Mouse (Mus musculus) kidney, adult 9 months (tissue): ENCODE results near the gene Rc3h2.

Experiments used
- DNase-seq: peaks from one replicate; pipeline ENCODE4 v3.0.0; 2022

Rc3h2 gene

GRCm38 (mm10) chr2:37422306-37423304 is at the start of gene Rc3h2:
Rc3h2 (minus strand) TSS chr2:37422903.
- peak; percentile 97 for DNase-seq

DNA sequence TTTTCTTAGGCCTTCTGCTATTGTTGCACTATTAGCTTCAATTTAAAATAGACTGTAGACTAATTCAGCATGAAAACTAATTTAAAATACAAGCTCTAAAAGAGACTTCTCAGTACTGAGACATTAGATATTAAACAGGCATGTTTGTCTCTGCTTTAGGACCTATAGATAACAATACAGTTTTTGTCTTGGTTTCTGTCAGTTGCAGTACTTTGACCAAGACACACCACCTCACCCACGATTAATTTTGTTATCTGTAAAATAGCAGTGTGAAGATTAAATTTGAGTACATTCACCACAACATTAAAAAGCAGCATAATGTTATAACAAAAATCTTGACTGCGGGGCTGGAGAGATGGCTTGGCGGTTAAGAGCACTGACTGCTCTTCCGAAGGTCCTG is 43.6 kb upstream of the Rc3h2 start:
- DNase-seq: no peak

DNA sequence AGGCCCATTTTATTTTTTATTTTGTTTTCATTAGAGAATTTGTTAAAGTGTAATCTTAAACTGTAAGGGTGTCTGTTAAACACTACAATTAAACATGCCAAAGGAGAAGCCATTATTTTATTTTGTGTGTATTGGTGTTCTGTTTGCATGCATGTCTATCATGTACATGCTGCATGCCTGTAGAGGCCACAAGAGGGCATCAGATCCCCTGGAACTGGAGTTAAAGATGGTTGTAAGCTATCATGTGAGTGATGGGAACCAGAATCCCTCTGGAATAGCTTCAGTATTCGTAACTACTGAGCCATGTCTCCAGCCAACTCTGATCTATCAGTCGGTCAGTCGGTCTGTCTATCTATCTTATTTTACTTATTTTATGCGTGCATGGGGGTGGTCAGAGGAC is 38.0 kb upstream of the Rc3h2 start:
- DNase-seq: no peak

DNA sequence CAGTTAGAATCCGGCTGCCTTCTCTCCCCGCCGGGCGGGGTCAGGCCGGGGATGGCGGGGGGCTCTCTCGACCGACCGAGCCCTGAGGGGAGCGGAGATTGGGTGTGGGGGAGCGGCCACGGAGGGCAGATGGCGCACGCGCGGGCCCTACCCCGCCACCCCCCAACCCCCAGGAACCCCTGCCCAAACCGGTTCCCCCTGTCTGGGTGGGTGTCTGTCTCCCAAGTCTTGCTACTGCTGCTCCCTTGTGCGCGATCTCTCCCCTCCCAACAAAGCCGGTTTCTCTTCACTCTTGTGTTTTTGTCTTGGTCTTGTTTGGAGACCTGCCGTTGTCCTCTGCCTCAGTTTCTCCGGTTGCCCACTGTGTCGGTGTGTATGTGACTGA is 29.7 kb upstream of the Rc3h2 start:
- peak; percentile 26 for DNase-seq

- peak; percentile 93 for DNase-seq
Observed at GRCm38 (mm10) chr2:37451667-37452375, 29.1 kb upstream of the Rc3h2 start.

DNA sequence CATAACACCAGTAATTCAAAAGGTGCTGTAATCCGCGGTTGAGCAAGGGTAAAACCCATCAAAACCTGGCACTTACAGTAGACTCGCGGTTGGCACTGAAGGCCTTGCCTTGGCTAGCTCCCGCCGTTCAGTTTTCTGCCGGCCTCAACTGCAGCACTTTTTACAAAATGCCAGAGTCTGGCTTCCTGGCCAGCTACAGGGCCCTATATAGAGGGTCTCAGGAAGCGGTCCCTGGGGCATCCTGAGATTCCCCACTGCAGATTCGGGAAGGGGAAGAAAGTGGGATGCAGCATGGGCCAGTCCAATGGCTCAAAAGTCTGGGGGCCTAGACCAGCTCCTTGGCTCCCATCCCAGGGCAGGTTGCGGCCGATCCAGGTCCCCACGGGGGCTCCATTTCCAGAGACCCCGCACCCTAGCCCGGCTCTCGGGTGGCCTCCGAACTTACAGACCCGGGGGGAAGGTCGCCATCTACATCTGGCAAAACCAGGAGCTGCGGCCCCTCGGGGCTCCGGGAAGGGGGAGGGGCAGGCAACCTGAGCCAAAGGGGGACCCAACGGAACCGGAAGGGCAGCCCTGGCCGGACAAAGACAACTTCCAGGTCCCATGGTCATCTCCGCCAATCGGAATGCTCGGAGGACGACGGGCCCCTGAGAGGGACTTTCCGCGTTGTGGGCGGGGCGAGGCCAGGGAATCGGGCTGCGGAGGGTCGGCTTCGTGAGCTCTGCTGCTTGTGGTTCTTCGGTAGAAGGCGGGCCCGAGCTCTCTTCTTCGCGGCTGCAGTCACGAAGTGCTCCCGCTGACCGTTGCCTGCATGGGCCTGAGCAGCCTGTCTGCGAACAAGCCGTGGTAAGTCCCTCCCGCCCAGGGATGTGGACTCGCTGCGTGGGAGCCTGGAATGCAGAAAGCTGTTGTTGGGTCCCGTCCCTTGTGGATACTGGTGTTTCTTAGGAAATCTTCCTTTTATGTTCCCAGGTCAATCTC is 20.2 kb upstream of the Rc3h2 start, which contains the start of the genes Zbtb26, Zbtb6 and Rabgap1:
Zbtb26 (minus strand) TSS at position 525 of the 981 bp plus-strand sequence.
Zbtb6 (minus strand) TSS at position 561 of the 981 bp plus-strand sequence.
Rabgap1 (plus strand) TSS at position 669 of the 981 bp plus-strand sequence.
- peak; percentile 97 for DNase-seq

GRCm38 (mm10) chr2:37431609-37432008 is 8.9 kb upstream of the Rc3h2 start:
- DNase-seq: no peak

GRCm38 (mm10) chr2:37430593-37431464 is 8.1 kb upstream of the Rc3h2 start:
- DNase-seq: peak; percentile 91

DNA sequence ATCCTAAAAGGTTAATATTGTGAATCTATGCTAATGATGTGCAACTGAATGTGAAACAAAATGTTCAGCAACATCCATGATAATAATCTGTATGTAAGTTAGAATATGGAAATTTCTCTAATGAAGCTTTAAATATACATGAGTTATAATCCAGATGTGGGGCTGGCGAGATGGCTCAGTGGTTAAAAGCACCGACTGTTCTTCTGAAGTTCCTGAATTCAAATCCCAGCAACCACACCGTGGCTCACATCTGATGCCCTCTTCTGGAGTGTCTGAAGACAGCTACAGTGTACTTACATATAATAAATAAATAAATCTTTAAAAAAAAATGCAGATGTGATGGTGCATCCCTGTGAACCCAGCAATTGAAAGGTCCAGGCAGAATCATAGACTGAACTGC is 968 bp upstream of the Rc3h2 start:
- DNase-seq: no peak

GRCm38 (mm10) chr2:37421903-37422302 is 800 bp downstream of the Rc3h2 start:
- DNase-seq: no peak

DNA sequence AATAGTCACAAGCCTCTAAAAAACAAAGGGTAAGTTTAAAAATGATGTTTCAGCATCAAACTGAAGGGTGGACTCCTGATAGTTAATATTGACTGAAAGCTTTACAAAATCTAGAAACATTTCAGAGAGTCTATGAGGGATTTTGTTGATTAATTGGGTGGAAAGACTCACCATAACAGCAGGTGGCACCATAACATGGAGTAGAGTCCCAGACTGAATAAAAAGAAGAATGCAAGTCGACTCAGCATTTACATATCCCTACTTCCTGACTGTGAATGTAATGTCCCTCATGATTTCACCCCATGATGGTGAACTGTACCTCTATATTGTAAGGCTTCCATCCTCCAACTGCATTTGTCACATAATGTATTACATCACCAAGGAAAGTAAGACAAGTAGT is 27.2 kb downstream of the Rc3h2 start:
- peak; percentile 8 for DNase-seq

GRCm38 (mm10) chr2:37382921-37383320 is 39.8 kb downstream of the Rc3h2 start:
- DNase-seq: no peak

DNA sequence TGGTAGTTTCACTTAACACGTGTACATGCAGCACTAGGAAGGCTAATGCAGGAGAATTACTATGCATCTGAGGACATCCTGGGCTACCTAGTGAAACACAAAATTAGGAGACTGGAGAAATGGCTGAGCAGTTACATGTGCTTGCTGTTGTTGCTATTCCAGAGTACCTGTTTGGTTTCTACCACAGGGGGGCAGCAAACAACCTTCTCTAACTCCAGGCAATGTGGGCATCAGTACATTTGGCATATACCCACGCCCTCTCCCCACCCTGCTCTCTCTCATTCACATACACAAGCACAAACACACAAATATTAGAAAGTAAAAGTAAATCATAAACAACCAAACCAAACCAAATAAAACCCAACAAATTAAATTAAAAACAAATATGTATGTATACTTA is 42.5 kb downstream of the Rc3h2 start:
- peak; percentile 72 for DNase-seq

DNA sequence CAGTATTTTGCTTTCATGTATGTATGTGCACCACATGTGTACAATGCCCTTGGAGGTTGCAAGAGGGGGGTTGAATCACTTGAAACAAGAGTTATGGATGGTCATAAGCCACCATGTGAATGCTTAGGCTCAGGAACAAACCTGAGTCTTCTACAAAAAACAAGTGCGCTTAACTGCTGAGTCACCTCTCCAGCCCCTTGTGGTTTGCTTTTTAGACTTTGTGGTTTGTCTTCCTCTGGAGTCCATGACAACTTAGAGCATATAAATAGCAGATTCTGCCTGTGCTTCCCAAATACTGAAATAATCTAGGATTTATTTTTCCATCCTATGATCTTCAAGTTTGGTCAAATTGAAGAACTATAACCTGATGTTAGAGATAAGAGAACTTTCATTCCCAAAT is 46.7 kb downstream of the Rc3h2 start:
- DNase-seq: no peak

DNA sequence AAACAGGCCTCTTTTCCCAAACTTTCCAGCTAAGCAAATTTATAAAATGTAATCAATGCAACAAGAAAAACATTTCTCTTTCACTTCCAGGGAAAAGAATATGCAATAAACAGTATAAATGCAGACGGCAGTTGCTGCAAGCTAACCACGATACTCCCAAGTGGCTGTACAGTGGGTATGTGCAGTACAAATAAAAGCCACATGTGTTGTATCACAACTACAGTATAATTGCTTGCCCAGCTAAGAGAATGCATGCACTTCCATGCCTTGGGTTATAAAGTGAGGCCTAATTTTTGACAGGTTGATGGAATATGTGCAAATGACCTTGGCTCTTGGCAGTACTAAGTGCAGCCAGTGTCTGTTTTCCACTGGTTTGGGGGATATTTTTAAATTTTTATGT is 52.1 kb downstream of the Rc3h2 start:
- DNase-seq: no peak

GRCm38 (mm10) chr2:37359908-37360307 is 62.8 kb downstream of the Rc3h2 start:
- no peak for DNase-seq

DNA sequence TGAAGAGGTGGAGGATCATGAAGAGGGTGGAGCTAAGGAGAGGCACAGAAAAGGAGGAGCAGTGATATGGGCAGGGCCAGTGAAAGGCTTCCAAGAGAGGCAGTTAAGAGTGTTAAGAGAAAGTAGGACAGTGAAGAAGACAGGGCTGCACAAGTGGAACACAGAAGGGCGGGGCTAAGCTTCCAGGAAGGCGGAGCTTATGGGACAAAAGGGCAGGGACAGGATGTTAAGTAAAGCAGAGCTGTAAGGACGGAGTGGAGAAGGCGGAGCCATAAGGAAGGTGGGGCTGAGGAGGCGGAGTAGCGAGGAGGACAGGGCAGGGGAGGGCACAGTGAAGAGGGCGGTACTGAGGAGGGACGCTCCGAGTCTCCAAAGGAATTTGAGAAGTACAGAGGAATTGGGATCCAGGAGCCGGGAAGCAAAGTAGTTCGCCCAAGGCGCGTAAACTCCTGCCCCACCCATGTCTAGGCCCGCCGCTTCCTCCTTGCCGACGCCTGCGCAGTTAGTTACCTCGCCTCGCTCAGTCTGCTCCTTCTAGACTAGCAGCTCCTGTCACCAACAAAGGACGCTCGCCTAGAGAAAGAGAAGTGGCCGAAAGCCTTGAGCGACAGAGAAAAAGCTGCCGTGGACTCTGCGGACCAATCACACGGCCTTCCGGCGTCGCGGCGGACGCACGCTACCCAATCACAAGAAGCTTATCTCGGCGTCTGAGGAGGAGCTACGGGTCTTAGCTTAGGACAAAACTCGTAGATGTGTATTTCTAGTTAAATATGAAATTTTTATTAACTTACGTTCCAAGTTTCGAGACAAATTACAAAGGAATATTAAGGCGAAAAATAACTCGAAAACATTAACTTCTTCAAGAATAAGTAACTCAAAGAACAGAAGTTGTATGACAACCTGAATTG is 63.8 kb downstream of the Rc3h2 start, which contains the start of gene Pdcl:
Pdcl (minus strand) TSS at position 700 of the 908 bp plus-strand sequence.
- DNase-seq: peak; percentile 98

DNA sequence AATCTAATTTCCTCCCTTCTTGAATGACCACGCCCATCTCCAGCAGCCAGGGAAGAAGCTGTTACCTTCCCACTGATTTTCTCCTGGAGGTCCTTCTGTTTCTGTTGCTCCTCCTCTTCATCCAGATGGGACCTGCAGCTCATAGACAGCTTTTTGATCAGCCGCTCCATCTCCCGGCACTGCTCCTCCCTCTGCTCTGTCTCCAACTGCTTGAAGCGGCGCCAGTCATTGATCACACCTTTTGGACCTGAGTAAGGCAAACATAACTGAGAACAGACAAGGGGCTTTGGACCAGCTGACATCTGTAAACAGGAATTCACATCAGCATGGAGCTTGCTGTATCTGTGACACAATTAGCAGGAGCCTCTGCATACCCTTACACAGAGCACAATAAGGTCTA is 67.1 kb downstream of the Rc3h2 start:
- no peak for DNase-seq

- DNase-seq: peak; percentile 48
Observed at GRCm38 (mm10) chr2:37351671-37352070, 71.0 kb downstream of the Rc3h2 start.
